Mouse (Mus musculus) midbrain, postnatal 0 days (tissue): ENCODE data around the gene Bzw1. TPM values are rescaled to one million over a fixed set of nuclear protein-coding genes. Genes with fewer than 3 reads are reported as not detected.

Experiments
- ATAC-seq: fragments of 200-750 bp; cut with Nextera tagmentation; 2 replicates; pipeline ENCODE4 v1.8.0; 2017; ENCODE audit warnings: moderate number of reproducible peaks, mild to moderate bottlenecking, moderate TSS enrichment, moderate library complexity; ENCODE audit not compliant: low FRiP score
- DNase-seq: peaks from one replicate; pipeline ENCODE4 v3.0.0-alpha.2; 2015; ENCODE audit warnings: low spot score
- H3K27ac ChIP-seq: fragments of 300-500 bp; sonication (generic); 2 replicates; pipeline ENCODE4 v1.5.1; 2014; ENCODE audit warnings: low read depth, mild to moderate bottlenecking, low read length, mixed read lengths
- H3K27me3 ChIP-seq: fragments of 300-500 bp; sonication (generic); 2 replicates; pipeline ENCODE4 v1.6.1; 2014; ENCODE audit warnings: low read length, control low read depth, mixed read lengths; ENCODE audit not compliant: insufficient read depth
- H3K36me3 ChIP-seq: fragments of 300-500 bp; sonication (generic); 2 replicates; pipeline ENCODE4 v1.6.1; 2014; ENCODE audit warnings: low read length, control low read depth, mixed read lengths; ENCODE audit not compliant: insufficient read depth
- H3K4me1 ChIP-seq: fragments of 300-500 bp; sonication (generic); 2 replicates; pipeline ENCODE4 v1.6.1; 2014; ENCODE audit warnings: mild to moderate bottlenecking, control low read depth, antibody characterized with exemption, low read length, mixed read lengths; ENCODE audit not compliant: insufficient read depth
- H3K4me2 ChIP-seq: fragments of 300-500 bp; sonication (generic); 2 replicates; pipeline ENCODE4 v1.6.1; 2014; ENCODE audit warnings: low read depth, mild to moderate bottlenecking, low read length, mixed read lengths; ENCODE audit not compliant: poor library complexity, severe bottlenecking
- H3K4me3 ChIP-seq: fragments of 300-500 bp; sonication (generic); 2 replicates; pipeline ENCODE4 v1.5.1; 2014; ENCODE audit warnings: low read depth, mild to moderate bottlenecking, low read length, moderate library complexity
- H3K9ac ChIP-seq: fragments of 300-500 bp; sonication (generic); replicated peaks from 2 replicates; pipeline ENCODE4 v1.6.1; 2014; ENCODE audit warnings: mild to moderate bottlenecking, low read length, moderate library complexity, mixed read lengths; ENCODE audit not compliant: poor library complexity, severe bottlenecking
- H3K9me3 ChIP-seq: fragments of 300-500 bp; sonication (generic); 2 replicates; pipeline ENCODE4 v1.6.1; 2016; ENCODE audit warnings: low read length, control low read depth
- CTCF ChIP-seq: IDR thresholded peaks from 2 replicates; pipeline ENCODE4 v1.5.1; 2016; ENCODE audit warnings: antibody characterized with exemption, mild to moderate bottlenecking
- WGBS: fragments of 180-500 bp; shearing (Covaris S2); extraction: QIAGEN DNeasy Blood & Tissue Kit; methylation state at CpG from one replicate; pipeline ENCODE4 v1.1.7; 2014; 5-methylcytosine and 5-hydroxymethylcytosine counted together
- polyA plus RNA-seq: library from polyadenylated mRNA; unstranded; fragments of >200 nt; fragmentation: Nextera tagmentation; extraction: Ambion mirVana; gene quantifications from 2 replicates; pipeline ENCODE4 v1.2.1, GENCODE M21; 2015
- total RNA-seq: library from RNA; depleted of rRNA; stranded (reverse); fragments of >200 nt; gene quantifications from 2 replicates; pipeline ENCODE4 v1.2.3, GENCODE M21; 2014

Bzw1 gene
- total and polyA plus RNA-seq, 2 experiments from 2014 or later: 251 to 364 TPM

DNA sequence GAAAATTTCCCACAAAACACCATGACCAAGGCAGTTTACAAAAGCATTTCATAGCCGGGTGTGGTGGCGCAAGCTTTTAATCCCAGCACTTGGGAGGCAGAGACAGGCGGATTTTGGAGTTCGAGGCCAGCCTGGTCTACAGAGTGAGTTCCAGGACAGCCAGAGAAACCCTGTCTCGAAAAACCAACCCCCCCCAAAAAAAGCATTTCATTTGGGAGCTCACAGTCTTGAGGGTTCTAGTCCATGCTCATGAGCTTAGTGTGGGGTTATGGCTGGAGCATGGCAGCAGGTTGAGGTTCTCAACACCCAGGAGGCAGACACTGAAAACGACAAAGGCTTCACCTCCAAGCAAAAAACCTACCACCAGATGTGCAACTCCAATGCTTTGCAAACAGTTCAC, 15.4 kb downstream of the Bzw1 start:
- Histone ChIP-seq H3K4me3 (no peak overlapping the region), H3K27me3 (no peaks in the 10 kb centered on the region), H3K9me3 (no peaks in the 10 kb centered on the region), H3K36me3 (peaks cover 36% of the 10 kb centered on the region), H3K4me2 (no peak overlapping the region), H3K9ac (no peak overlapping the region), H3K4me1 (no peaks in the 10 kb centered on the region), H3K27ac (no peak overlapping the region)
- no peak for ATAC-seq
- TF ChIP-seq CTCF: no peak
- WGBS: 85% methylated on average over 6 of the region's 6 CpGs
- no peak for DNase-seq

DNA sequence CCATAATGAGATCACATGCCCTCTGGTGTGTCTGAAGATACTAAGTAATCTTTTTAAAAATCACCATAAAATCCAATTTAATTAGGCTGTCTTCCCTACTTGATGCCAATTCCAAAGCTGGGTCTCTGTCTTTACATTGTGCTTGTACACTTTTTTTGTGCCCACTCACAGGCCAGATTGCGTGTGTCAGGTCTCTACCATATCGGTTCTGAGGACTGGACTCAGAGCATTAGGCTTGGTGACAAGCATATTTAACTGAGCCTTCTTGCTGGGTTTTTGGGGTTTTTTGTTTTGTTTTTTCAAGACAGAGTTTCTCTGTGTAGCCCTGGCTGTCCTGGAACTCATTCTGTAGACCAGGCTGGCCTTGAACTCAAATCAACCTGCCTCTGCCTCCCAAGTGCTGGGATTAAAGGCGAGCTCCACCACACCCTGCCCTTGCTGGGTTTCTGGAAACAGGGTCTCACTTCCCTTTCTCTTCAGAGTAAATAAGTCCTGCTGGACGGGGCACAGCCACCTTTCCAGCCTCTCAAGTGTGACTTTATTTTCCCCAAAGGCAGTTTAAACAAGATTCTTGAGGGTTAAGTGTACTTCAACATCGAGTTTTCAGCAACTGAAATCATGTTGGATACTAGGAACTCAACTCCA, 17.0 kb downstream of the Bzw1 start:
- Histone ChIP-seq H3K9me3 (no peaks in the 10 kb centered on the region), H3K4me3 (no peak overlapping the region), H3K27me3 (no peaks in the 10 kb centered on the region), H3K4me1 (no peaks in the 10 kb centered on the region), H3K4me2 (no peak overlapping the region), H3K36me3 (peaks cover 39% of the 10 kb centered on the region), H3K9ac (no peak overlapping the region), H3K27ac (no peak overlapping the region)
- TF ChIP-seq CTCF: no peak
- DNase-seq (no peak), ATAC-seq (no peak)
- 85% methylated on average over 5 of the region's 5 CpGs for WGBS

DNA sequence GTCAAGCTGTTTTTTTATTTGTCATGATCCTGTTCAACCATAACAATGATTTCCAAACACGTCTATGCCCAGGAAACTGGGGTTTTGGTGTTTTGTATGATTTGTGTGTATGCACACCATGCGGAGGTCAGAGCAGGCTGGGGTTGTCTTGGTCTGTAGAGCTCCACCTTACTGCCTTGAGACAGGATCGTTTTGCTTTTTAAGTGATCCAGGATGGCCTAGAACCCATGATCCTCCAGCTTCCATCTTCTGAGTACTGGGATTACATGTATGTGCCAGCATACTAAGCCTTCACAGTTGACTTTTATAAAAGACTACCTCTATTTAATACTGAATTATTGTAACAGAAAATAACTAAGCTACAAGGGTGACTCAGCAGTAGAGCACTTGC, 17.5 kb downstream of the Bzw1 start:
- WGBS: 84% methylated on average over 3 of the region's 3 CpGs
- H3K27me3 ChIP-seq: no peaks in the 10 kb centered on the region
- H3K9me3 ChIP-seq: no peaks in the 10 kb centered on the region
- no peak overlapping the region for H3K9ac ChIP-seq
- H3K36me3 ChIP-seq: peaks cover 44% of the 10 kb centered on the region
- H3K4me1 ChIP-seq: no peaks in the 10 kb centered on the region
- no peak for TF ChIP-seq CTCF
- no peak overlapping the region for H3K27ac ChIP-seq
- H3K4me3 ChIP-seq: no peak overlapping the region
- H3K4me2 ChIP-seq: no peak overlapping the region
- ATAC-seq: no peak
- DNase-seq: no peak

DNA sequence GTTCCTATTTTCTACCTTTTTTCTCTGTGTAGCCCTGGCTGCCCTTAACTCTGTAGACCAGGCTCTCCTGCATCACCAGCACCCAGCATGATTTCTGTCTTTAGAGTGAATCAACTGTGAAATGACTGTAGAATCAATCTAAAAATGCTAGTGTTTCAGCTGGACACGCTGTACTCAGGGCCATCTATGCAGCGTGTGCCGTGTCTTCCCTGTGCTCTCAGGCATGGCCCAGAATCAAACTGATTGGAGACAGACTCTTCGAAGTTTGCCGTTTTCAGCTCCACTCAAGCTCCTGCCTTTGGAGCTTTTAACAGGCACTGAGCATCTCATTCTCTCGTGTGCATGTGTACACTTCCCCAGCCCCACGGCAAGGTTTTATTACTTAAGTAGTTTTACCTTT, 18.1 kb downstream of the Bzw1 start:
- no peak overlapping the region for H3K27ac ChIP-seq
- DNase-seq (no peak), ATAC-seq (no peak)
- no peaks in the 10 kb centered on the region for H3K27me3 ChIP-seq
- TF ChIP-seq CTCF: no peak
- no peaks in the 10 kb centered on the region for H3K4me1 ChIP-seq
- no peaks in the 10 kb centered on the region for H3K9me3 ChIP-seq
- no peak overlapping the region for H3K4me3 ChIP-seq
- no peak overlapping the region for H3K4me2 ChIP-seq
- H3K36me3 ChIP-seq: peaks cover 47% of the 10 kb centered on the region
- H3K9ac ChIP-seq: no peak overlapping the region
- 88% methylated on average over 7 of the region's 7 CpGs for WGBS

DNA sequence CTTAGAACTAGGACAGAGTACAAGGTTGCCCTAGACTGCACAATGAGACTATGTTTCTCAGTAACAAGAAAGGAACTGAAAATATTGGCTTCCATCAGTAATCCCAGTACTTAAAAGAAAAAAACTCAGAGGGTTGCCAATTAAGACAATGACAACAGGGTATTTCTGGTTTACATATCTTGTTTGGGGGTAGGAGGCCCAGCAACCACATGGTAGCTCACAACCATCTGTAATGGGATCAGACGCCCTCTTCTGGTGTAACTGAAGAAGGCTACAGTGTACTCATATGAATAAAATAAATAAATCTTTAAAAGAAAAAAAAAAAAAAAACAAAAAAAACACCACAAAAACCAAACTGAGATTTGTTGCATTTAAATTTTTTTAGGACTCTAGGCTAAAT, 22.7 kb downstream of the Bzw1 start:
- 28% methylated on average over 1 of the region's 1 CpGs for WGBS
- no peak overlapping the region for H3K27ac ChIP-seq
- DNase-seq: no peak

DNA sequence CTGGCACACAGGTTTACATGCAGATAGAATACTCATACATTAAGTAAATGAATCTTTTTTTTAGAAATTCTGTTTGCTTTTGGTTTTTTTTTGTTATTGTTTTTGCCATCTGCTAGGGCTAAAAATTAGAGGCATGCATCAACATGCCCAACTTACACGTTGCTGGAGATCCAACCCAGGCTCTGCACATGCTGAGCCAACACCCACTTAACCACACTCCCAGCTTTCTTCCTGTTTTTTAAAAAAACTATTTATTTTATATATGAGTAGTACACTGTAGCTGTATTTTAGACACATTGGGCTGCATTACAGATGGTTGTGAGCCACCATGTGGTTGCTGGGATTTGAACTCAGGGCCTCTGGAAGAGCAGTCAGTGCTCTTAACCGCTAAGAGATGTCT, 23.4 kb downstream of the Bzw1 start:
- Histone ChIP-seq H3K36me3 (peaks cover 64% of the 10 kb centered on the region), H3K9me3 (no peaks in the 10 kb centered on the region), H3K27me3 (no peaks in the 10 kb centered on the region), H3K27ac (no peak overlapping the region), H3K4me1 (no peaks in the 10 kb centered on the region), H3K4me2 (no peak overlapping the region), H3K9ac (no peak overlapping the region), H3K4me3 (no peak overlapping the region)
- no peak for TF ChIP-seq CTCF
- ATAC-seq (no peak), DNase-seq (no peak)
- 88% methylated on average over 2 of the region's 2 CpGs for WGBS

More for the DNA sequence above, 22.7 kb downstream of the Bzw1 start:
- H3K4me3 ChIP-seq: no peak overlapping the region
- H3K36me3 ChIP-seq: peaks cover 69% of the 10 kb centered on the region
- no peak overlapping the region for H3K4me2 ChIP-seq
- H3K4me1 ChIP-seq: no peaks in the 10 kb centered on the region
- no peaks in the 10 kb centered on the region for H3K27me3 ChIP-seq
- ATAC-seq: no peak
- H3K9ac ChIP-seq: no peak overlapping the region
- TF ChIP-seq CTCF: peak; percentile 44
- no peaks in the 10 kb centered on the region for H3K9me3 ChIP-seq
